In genomic region chr19:4086156-4086555, GRCm38 (mm10) we compare ENCODE assay signal across 20 mouse cellular contexts. TPM values are rescaled to one million over a fixed set of nuclear protein-coding genes. Genes with fewer than 3 reads are reported as not detected.
"Had no signal": no experiment of that assay in that cellular context is flagged by ENCODE, and none has a peak within 500 bp of the region (broad histone marks: within the 10 kb centered on the region; RNA-seq: fewer than 3 reads in every experiment).

No protein-coding gene starts in this region.

- H3K27ac ChIP-seq: kidney, embryonic 15.5 days; left cerebral cortex, adult 2 months; liver, embryonic 13.5 days had no signal

- H3K36me3 ChIP-seq: kidney, embryonic 15.5 days; liver, embryonic 13.5 days had no signal

- H3K9ac ChIP-seq: kidney, embryonic 15.5 days; liver, embryonic 13.5 days had no signal

- DNase-seq: kidney, postnatal 10 days; kidney, postnatal 36 days; layer of hippocampus, postnatal 36 days; liver, embryonic 13.5 days; lung, adult 2 months; lung, postnatal 14 days; lung, postnatal 4 days; midbrain, embryonic 14.5 days; thymus, postnatal 25 days had no signal

- H3K4me2 ChIP-seq: kidney, embryonic 15.5 days; liver, embryonic 13.5 days; midbrain, embryonic 11.5 days had no signal

- H3K4me3 ChIP-seq: kidney, embryonic 15.5 days; left cerebral cortex, adult 2 months; liver, embryonic 13.5 days had no signal

- H3K9me3 ChIP-seq: kidney, embryonic 15.5 days; liver, embryonic 13.5 days had no signal

RNA-seq across cellular contexts. Expression of gene Cabp2, which starts 4.8 kb away (rescaled TPM):
- polyA plus RNA-seq: limb, embryonic 11.5 days; limb, embryonic 14.5 days; lung, embryonic 16.5 days; midbrain, embryonic 11.5 days; midbrain, embryonic 14.5 days; midbrain, postnatal 0 days; neural tube, embryonic 11.5 days; neural tube, embryonic 14.5 days; small intestine, adult 2 months; testis, adult 2 months had no signal

RNA-seq across cellular contexts. Expression of gene Gstp3, which starts 26.8 kb away (rescaled TPM):
- polyA plus RNA-seq: midbrain, embryonic 11.5 days; midbrain, embryonic 14.5 days; midbrain, postnatal 0 days; neural tube, embryonic 11.5 days; neural tube, embryonic 14.5 days; testis, adult 2 months had no signal
